Mouse (Mus musculus) thymus, adult 2 months (tissue): ENCODE measurements around the gene Mcemp1.

Source experiments
- CTCF ChIP-seq: fragments of 200-500 bp; IDR thresholded peaks from 2 replicates; pipeline ENCODE4 v1.5.1; 2012; ENCODE audit warnings: mild to moderate bottlenecking, control low read depth, low read length, moderate library complexity, borderline replicate concordance; ENCODE audit not compliant: control insufficient read depth, poor library complexity, insufficient read depth; ENCODE audit errors: extremely low read depth
- POLR2A ChIP-seq: fragments of 200-500 bp; IDR thresholded peaks from 2 replicates; pipeline ENCODE4 v1.6.1; 2012; ENCODE audit warnings: mild to moderate bottlenecking, low read length, control low read depth, moderate library complexity; ENCODE audit not compliant: control insufficient read depth, poor library complexity, insufficient read depth; ENCODE audit errors: extremely low read depth

DNA sequence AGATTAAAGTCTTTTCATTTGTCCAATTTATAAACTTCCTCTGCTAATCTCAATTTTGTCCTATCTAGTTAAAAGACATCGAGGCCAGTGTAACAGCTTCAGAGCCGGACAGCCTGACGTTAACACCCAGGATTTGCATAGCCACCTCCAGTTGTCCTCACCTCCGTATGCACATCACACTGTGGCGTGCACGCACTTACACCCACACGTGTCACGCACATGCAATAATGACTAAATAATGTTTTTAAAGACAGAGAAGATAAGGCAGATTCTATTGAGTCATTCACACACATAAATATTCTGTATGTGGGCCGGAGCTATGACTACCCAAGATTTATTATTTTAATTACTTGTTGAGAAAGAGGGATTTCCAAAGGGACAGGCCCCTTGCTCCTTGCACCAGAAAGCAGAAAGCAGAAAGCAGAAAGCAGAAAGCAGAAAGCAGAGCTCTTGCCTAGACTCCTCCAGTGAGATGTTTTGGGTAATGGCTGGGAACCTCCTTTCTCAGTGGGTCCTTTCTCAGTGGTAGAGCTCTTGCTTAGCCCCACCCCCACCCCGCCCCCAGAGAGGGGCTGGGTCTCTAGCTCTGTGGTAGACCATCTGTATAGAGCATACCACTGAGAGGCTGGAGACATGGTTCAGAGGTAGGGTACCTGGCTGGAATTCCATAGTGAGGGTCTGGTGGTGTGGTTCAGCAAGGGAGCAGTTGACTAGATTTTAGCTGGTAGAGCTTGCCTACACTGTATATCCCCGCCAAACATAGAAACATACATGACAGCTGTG is 10.6 kb upstream of the Mcemp1 start:
- TF ChIP-seq CTCF (no peak), POLR2A (no peak)
